Mouse (Mus musculus) spleen, adult 2 months (tissue): ENCODE data around the gene Zdhhc16.

ENCODE experiments used
- CTCF ChIP-seq: fragments of 200-500 bp; IDR thresholded peaks from 2 replicates; pipeline ENCODE4 v1.5.1; 2011; ENCODE audit warnings: mild to moderate bottlenecking, inconsistent platforms; ENCODE audit not compliant: insufficient read depth, insufficient read length, insufficient replicate concordance; ENCODE audit errors: extremely low read depth
- POLR2A ChIP-seq: fragments of 200-500 bp; IDR thresholded peaks from 2 replicates; pipeline ENCODE4 v1.6.1; 2011; ENCODE audit warnings: low read depth, low read length, inconsistent platforms

- TF ChIP-seq POLR2A, result no peak
- no peak for TF ChIP-seq CTCF
These were observed 37.0 kb upstream of the Zdhhc16 start for GRCm38 (mm10) chr19:41896319-41896711.
